Mouse (Mus musculus) adrenal gland, adult 8-10 months (tissue): Measurements from ENCODE around the gene Cyp2w1. TPM values are rescaled to one million over a fixed set of nuclear protein-coding genes. Genes with fewer than 3 reads are reported as not detected.

ENCODE experiments used
- DNase-seq: peaks from one replicate; pipeline ENCODE4 v3.0.0; 2022
- total RNA-seq, 4 experiments: library from RNA; stranded (reverse); gene quantifications; 2 replicates each; pipeline ENCODE4 v1.2.4; 2022

The Cyp2w1 gene
- total RNA-seq, 4 experiments from 2014 or later, result not detected

DNA sequence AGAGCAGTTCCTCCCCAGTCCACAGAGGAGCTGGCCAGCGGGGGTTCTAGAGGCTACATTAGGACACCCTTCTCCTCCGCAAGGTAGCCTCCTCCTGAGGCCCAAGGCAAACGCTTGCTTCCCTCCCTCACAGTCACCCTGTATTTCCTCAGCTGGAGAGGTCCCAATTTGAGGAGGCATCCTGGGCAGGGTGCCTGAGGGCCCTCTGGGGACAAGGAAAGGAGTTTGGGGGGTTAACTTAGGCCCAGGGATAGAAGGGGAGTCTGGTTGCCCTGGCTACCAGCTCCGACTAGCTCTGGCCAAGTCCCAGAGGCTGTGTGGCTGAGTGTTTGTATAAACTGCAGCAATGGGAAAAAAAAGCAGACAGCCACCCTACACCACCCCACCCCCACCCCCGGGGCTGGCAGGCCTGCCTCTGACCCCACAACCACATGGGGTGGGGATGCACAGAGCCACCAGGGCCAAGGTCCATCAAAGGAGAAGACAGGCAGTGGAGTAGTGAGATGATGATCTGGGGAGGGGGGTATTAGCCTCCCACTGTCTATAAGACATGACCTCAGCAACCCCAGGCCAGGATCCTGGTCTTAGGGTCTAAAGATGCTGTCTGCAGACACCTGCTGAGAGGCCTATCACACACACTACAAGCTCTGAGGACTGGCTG lies 12.6 kb downstream of the Cyp2w1 start:
- no peak for DNase-seq

DNA sequence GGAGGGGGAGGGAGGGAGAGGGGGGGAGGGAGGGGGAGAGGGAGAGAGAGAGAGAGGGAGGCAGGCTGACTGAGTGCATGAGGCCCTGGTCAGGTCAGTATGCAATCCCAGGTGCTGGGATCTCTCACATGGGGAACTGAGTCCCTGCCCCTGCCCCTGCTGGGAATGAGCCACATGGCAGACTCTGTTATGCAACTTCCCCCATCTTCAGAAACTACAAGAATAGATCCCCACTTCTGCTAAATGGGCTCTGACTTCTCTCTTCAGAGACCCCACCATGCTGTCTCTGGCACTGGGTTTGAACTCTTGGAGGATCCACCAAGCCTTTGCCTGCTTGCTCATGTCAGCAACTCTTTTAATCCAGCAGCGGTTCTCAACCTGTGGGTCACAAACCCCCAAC lies 13.4 kb downstream of the Cyp2w1 start:
- DNase-seq, result no peak

DNA sequence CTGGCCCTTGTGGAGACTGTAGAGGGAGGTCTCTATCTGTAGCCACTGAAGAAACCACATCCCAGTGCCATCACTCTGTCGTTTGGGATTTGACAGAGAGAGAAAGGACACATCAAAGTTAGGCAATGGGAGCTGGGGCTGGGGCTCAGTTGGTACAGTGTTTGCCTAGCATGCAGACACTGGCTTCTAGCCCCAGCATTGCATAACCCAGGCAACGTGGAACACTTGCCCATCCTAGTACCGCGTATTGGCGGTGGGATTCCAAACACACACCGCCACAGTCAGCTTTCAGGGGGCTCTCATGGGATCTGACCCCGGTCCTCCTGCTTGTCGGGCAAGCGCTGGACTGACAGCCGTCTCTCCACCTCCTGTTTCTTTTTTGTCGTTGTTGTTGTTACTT lies 14.1 kb downstream of the Cyp2w1 start:
- DNase-seq, result no peak

- DNase-seq, result no peak
Observed at GRCm38 (mm10) chr5:139367884-139368458, 15.6 kb downstream of the Cyp2w1 start.

GRCm38 (mm10) chr5:139368638-139369320 lies 16.4 kb downstream of the Cyp2w1 start:
- DNase-seq, result no peak

DNA sequence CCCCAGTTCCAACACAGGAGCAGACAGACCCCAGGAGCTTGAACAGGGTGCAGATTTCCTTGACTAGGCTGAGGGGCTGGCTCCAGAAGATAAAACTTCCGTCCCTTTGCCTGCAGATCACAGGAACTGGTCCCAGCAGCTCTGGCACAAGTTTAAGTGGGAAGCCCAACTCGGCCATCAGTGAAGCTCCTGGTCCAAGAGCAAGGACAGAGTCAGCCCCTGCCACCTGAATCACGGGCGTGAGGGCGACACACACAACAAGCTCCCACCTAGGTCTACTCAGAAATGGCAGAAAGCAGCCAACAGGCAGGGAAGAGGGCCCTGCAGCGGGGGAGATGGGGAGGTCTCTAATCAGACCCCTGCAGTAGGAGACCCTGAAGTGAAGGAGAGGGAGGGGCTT lies 17.9 kb downstream of the Cyp2w1 start:
- DNase-seq, result no peak

- no peak for DNase-seq
Observed at GRCm38 (mm10) chr5:139371118-139371517, 18.7 kb downstream of the Cyp2w1 start.

DNA sequence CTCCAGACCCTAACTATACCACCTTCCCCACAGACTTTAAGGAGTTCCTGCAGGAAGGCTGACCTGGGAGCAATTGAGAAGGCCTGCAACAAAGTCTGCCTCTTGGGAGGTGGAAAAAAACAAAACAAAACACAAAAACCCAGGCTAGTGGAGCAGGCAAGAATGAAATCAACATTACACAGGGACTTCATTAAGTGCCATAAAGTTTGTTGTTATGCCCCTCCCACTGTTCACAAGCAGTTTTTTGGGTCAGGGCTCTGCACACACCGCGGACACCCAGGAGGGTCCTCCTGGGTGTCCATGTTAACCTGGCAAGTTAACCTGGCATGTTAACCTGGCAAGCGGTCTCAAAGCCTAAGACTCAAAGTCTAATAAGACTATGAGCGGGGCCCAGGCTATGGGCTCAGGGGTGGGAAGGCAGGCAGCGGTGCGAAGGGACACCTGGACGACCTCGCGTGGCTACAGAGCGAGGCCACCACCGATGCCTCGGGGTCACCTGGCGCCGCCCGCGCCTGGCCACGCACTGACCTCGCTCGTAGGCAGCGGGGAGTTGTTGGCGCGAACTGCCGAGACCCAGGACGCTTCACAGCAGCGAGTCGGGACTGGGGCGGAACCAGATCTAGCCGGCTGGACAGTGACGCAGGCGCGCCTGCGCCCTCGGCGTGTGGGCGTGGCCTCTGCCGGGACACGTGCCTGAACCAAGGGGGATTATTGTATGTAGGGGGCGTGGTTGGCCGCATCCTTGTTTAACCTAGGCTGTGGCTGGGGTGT lies 19.4 kb downstream of the Cyp2w1 start:
- DNase-seq, result peak; percentile 91

GRCm38 (mm10) chr5:139373126-139373525 lies 20.7 kb downstream of the Cyp2w1 start:
- no peak for DNase-seq

DNA sequence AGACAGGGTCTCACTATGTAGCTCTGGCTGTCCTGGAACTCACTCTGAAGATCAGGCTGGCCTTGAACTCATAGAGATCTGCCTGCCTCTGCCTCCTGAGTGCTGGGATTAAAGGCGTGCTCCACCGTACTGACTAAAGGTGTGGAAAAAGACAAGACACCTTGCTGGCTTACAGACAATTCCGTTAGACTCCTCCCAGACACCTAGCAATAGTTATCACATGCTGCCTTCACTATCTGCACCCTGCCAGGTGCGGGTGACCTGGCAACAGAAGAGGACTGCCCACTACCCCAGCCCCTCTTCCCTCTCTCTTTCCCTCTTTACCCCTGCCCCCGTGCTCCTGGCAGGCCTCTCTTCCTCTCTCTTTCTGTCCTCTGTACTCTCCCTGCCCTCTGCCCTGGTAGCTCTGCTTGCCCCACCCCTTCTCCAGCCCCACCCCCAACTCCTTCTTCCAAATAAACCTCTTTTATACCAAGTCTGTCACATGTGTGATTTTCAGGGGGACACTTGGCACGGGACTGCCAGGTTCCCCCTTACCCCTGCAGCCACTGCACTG lies 21.6 kb downstream of the Cyp2w1 start:
- no peak for DNase-seq

DNA sequence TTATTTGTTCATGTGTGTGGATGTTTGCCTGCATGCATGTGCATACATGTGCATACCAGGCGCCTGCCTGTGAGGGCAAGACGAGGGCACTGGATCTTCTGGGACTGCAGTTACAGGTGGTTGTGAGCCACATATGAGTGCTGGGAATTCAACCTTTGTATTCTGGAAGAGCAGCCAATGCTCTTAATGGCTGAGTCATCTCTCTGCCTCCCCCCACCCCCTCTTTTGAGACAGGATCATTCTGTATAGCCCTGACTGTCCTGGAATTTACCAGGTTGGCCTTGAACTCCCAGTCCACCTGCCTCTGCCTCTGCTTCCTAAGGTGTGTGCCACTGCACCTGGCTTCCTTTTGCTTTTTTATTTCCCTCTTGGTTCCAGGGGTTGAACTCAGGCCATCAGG lies 22.4 kb downstream of the Cyp2w1 start:
- no peak for DNase-seq

DNA sequence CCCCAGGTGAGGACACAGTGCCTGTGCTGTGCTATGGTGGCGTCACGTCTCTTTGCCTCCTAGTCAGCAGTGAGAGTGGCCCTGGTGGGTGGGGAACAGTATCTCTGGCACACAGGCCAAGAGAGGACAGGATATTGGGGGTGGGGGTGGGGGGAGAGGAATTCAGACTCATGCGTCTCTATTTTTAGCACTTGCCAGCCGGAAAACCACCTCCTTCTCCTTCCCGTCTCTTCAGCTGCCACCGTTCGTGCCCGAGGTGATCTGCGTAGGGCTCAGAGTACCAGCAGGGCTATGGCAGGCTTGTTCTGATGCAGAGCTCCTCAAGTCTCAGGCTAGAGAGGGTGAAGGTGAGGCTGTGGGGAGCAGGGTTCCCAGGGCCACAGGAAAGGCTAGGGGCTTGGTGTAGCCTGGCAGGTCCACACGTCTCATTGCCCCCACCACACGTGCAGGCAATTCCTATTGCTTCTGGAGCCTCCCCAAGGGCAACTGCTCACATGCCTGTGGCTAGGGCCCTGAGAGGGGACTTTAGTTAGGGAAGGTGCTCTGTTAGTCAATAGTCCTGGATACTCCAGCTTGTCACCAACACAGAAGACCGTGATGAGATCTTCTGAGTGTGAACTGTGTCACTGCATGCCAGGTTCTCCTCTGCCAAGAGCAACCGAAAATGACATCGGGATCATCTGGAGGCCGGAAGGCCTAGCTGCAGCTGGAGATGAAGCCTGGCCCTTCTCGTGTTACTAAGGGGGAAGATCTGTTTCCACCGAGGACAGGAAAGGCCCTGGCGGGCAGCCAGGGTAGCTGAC lies 25.3 kb downstream of the Cyp2w1 start, which contains the start of gene Gpr146:
Gene Gpr146 (plus strand): TSS at position 230 of the 803 bp plus-strand sequence.
- peak; percentile 76 for DNase-seq

DNA sequence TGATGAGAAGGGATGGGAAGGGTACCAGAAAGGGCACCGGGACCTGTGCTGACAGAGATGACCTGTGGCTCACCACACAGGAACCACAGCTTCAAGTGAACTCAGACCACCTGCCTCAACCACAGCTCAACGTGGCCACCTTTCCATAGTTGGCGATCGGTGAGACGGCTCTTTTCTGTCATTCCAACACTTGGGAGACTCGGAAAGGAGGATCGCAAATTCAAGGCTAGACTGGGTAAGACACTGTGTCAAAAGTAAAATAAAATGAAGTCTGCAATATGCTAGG lies 25.8 kb downstream of the Cyp2w1 start:
- no peak for DNase-seq

DNA sequence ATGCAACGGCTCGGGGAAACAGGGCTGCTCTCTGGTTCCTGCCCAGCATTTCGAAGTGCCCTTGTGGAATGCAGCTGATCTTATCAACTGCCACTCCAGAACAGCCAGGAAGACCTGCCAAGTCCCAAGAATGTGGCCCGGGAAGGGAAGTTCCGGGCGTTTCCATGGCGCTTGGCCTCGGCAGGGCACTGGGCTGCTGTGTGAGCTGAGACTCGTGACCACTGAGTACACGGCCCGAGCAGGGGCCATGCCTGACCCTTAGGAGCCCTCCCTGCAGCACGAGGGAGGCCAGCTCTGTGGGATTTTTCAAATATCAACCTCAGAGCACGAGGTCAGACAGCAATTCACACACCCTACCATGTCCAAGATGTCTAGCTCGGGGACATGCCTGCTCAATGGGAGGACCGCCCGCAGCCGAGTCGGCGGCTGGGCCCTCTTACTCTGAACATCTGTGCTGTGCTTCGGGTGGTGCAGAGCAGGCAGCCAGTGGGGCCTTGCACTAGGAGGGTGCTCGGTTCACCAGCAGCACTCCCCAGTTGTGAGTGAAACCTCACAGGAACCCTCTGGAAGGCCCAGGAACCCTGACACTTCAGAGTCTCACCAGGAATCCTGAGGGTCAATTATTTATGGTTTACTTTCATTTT lies 26.7 kb downstream of the Cyp2w1 start:
- peak; percentile 85 for DNase-seq

GRCm38 (mm10) chr5:139379771-139380384 lies 27.5 kb downstream of the Cyp2w1 start:
- DNase-seq, result no peak

- peak; percentile 97 for DNase-seq
Observed at GRCm38 (mm10) chr5:139380385-139381248, 28.2 kb downstream of the Cyp2w1 start.

DNA sequence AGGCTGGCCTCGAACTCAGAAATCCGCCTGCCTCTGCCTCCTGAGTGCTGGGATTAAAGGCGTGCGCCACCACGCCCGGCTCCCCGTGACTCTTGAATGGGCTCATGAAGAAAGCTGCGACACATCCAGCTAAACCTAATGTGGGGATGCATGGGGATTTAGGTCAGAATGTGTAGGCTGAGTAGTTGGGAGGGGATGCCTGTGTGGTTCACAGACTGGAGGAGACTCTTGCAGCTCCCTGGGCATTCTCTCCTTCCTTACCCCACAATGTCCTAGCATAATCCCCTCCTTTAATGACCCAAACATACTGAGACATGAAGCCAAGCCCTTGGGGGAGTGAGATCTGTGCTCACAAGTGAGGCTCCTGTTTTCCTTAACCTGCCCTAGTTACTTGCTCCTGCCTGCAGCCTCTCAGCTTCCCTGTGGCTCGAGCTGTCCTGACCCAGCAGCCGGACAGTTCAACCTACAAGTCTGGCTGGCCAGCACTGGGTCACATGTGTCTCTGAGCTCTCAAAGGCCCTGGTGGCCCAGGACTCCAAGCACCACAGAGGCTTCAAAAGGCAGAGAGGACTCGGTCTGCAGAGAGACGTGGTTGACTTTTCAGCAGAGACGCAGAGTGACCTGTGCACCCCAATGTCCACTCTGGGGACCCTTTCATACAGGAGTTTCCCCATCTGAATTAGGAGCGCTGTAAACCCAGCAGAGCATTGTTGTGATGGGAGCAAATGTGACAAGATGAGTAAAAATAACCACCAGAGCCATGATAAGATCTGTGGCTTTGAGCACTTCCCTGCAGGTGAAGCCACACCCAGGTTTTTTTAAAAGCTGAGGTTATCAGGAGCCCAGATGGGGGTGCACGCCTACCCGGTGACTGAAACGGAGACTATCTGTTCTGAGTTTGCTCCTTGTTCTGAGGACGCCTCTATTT lies 29.4 kb downstream of the Cyp2w1 start:
- no peak for DNase-seq

- no peak for DNase-seq
Observed at GRCm38 (mm10) chr5:139382760-139383159, 30.3 kb downstream of the Cyp2w1 start.

DNA sequence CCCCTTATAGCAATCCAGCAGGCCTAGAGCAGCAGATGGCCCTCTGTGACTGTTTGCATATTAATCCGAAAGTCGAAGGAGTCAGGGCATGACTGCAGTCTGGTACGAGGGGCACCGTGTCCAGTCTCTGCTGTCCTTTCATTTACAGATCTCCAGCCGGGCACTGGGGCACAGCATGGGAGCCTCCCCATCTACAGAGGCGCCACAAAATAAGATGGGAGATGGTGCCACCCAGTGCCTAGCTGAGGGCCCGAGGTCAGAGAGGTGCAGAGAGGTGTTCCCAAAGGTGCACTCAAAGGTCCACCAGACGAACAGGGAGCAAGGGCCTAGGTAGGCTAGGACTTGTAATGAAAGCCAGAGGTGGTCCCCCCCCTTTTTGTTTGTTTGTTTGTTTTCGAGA lies 30.8 kb downstream of the Cyp2w1 start:
- DNase-seq, result no peak
